Mouse (Mus musculus): ENCODE measurements around the gene Nol3. TPM values are rescaled to one million over a fixed set of nuclear protein-coding genes. Genes with fewer than 3 reads are reported as not detected.

The Nol3 gene
- polyA plus RNA-seq, 1 experiment from 2014 or later: 2.4 TPM

- 73% methylated on average over 7 of the region's 7 CpGs for WGBS
Measured at GRCm38 (mm10) chr8:105292471-105292870, 16.5 kb downstream of the Nol3 start.

GRCm38 (mm10) chr8:105293405-105293804 lies 17.5 kb downstream of the Nol3 start:
- no peak overlapping the region for H3K9ac ChIP-seq
- ATAC-seq: no peak
- H3K4me1 ChIP-seq: peaks cover 34% of the 10 kb centered on the region
- WGBS: 66% methylated on average over 19 of the region's 19 CpGs
- no peak overlapping the region for H3K4me3 ChIP-seq
- no peak overlapping the region for H3K4me2 ChIP-seq
- H3K36me3 ChIP-seq (ENCODE audit: poor library complexity, severe bottlenecking): no peaks in the 10 kb centered on the region
- H3K27me3 ChIP-seq: peaks cover 11% of the 10 kb centered on the region
- H3K27ac ChIP-seq: no peak overlapping the region
- no peaks in the 10 kb centered on the region for H3K9me3 ChIP-seq (replicated peaks)

More at GRCm38 (mm10) chr8:105292471-105292870, 16.5 kb downstream of the Nol3 start:
- no peak overlapping the region for H3K4me3 ChIP-seq
- H3K4me2 ChIP-seq: no peak overlapping the region
- no peak overlapping the region for H3K27ac ChIP-seq
- ATAC-seq: no peak
- no peak overlapping the region for H3K9ac ChIP-seq
- H3K27me3 ChIP-seq: peaks cover 11% of the 10 kb centered on the region
- H3K36me3 ChIP-seq (ENCODE audit: poor library complexity, severe bottlenecking): no peaks in the 10 kb centered on the region
- H3K4me1 ChIP-seq: peaks cover 38% of the 10 kb centered on the region
- H3K9me3 ChIP-seq (replicated peaks): no peaks in the 10 kb centered on the region

- Histone ChIP-seq H3K4me3 (no peak overlapping the region), H3K9ac (no peak overlapping the region; the same call in 1 of the 2 replicates), H3K27ac (no peak overlapping the region), H3K4me1 (peaks cover 38% of the 10 kb centered on the region), H3K36me3 (ENCODE audit: poor library complexity, severe bottlenecking) (peaks cover 11% of the 10 kb centered on the region), H3K4me2 (no peak overlapping the region), H3K9me3 (replicated peaks) (no peaks in the 10 kb centered on the region), H3K27me3 (peaks cover 11% of the 10 kb centered on the region)
- no peak for ATAC-seq
- WGBS: 61% methylated on average over 9 of the region's 9 CpGs
Measured at GRCm38 (mm10) chr8:105294776-105295175, 18.8 kb downstream of the Nol3 start.

GRCm38 (mm10) chr8:105295256-105295655 lies 19.3 kb downstream of the Nol3 start:
- WGBS: 67% methylated on average over 11 of the region's 11 CpGs
- Histone ChIP-seq H3K27ac (no peak overlapping the region), H3K4me2 (no peak overlapping the region), H3K36me3 (ENCODE audit: poor library complexity, severe bottlenecking) (peaks cover 16% of the 10 kb centered on the region), H3K27me3 (peaks cover 6% of the 10 kb centered on the region), H3K4me1 (peaks cover 35% of the 10 kb centered on the region), H3K4me3 (no peak overlapping the region), H3K9ac (no peak overlapping the region), H3K9me3 (replicated peaks) (no peaks in the 10 kb centered on the region)
- no peak for ATAC-seq

GRCm38 (mm10) chr8:105295895-105296573 lies 20.1 kb downstream of the Nol3 start, which contains the start of gene Exoc3l:
Gene Exoc3l (minus strand): TSS chr8:105296101.
- H3K27ac ChIP-seq: no peak within 1 kb of the TSS

GRCm38 (mm10) chr8:105297511-105298192 lies 21.7 kb downstream of the Nol3 start, which contains the start of gene E2f4:
Gene E2f4 (plus strand): TSS chr8:105297663.
- under 1% methylated on average over 58 of the region's 58 CpGs for WGBS
- H3K27me3 ChIP-seq: no peaks in the 10 kb centered on the region
- H3K36me3 ChIP-seq (ENCODE audit: poor library complexity, severe bottlenecking): peaks cover 40% of the 10 kb centered on the region
- peak within 1 kb of the TSS; percentile 98 for H3K4me2 ChIP-seq
- no peaks in the 10 kb centered on the region for H3K9me3 ChIP-seq (replicated peaks)
- peak within 1 kb of the TSS; percentile 40; the same call in 1 of the 2 replicates for H3K27ac ChIP-seq
- H3K4me3 ChIP-seq: peak within 1 kb of the TSS; percentile 100
- peak within 1 kb of the TSS; percentile 96 for H3K9ac ChIP-seq
- peak; percentile 94 for ATAC-seq
- H3K4me1 ChIP-seq: peaks cover 25% of the 10 kb centered on the region

More at GRCm38 (mm10) chr8:105295895-105296573, 20.1 kb downstream of the Nol3 start, which contains the start of gene Exoc3l:
- no peak for ATAC-seq
- Histone ChIP-seq H3K4me2 (peak within 1 kb of the TSS; percentile 98), H3K9me3 (replicated peaks) (no peaks in the 10 kb centered on the region), H3K27me3 (no peaks in the 10 kb centered on the region), H3K4me1 (peaks cover 27% of the 10 kb centered on the region), H3K36me3 (ENCODE audit: poor library complexity, severe bottlenecking) (peaks cover 24% of the 10 kb centered on the region), H3K9ac (peak within 1 kb of the TSS; percentile 96; the same call in 1 of the 2 replicates), H3K4me3 (peak within 1 kb of the TSS; percentile 100)
- 77% methylated on average over 11 of the region's 11 CpGs for WGBS

GRCm38 (mm10) chr8:105298351-105299252 lies 22.7 kb downstream of the Nol3 start:
- H3K36me3 ChIP-seq (ENCODE audit: poor library complexity, severe bottlenecking): peaks cover 50% of the 10 kb centered on the region

GRCm38 (mm10) chr8:105299962-105300361 lies 24.0 kb downstream of the Nol3 start:
- Histone ChIP-seq H3K4me3 (no peak overlapping the region), H3K36me3 (ENCODE audit: poor library complexity, severe bottlenecking) (peaks cover 63% of the 10 kb centered on the region), H3K27ac (no peak overlapping the region), H3K4me1 (peaks cover 29% of the 10 kb centered on the region), H3K4me2 (no peak overlapping the region), H3K9ac (no peak overlapping the region), H3K27me3 (no peaks in the 10 kb centered on the region), H3K9me3 (replicated peaks) (no peaks in the 10 kb centered on the region)
- ATAC-seq: no peak
- 93% methylated on average over 8 of the region's 8 CpGs for WGBS

More at GRCm38 (mm10) chr8:105298351-105299252, 22.7 kb downstream of the Nol3 start:
- Histone ChIP-seq H3K27ac (no peak overlapping the region), H3K4me2 (peak overlapping the region; percentile 98), H3K27me3 (no peaks in the 10 kb centered on the region), H3K9me3 (replicated peaks) (no peaks in the 10 kb centered on the region), H3K4me3 (peak overlapping the region; percentile 100), H3K9ac (peak overlapping the region; percentile 96), H3K4me1 (peaks cover 25% of the 10 kb centered on the region)
- ATAC-seq: no peak
- 68% methylated on average over 18 of the region's 18 CpGs for WGBS

- Histone ChIP-seq H3K36me3 (ENCODE audit: poor library complexity, severe bottlenecking) (peaks cover 86% of the 10 kb centered on the region), H3K4me2 (no peak overlapping the region), H3K9me3 (replicated peaks) (no peaks in the 10 kb centered on the region), H3K27me3 (no peaks in the 10 kb centered on the region), H3K4me1 (peaks cover 29% of the 10 kb centered on the region), H3K4me3 (no peak overlapping the region), H3K9ac (no peak overlapping the region), H3K27ac (no peak overlapping the region)
- 93% methylated on average over 8 of the region's 8 CpGs for WGBS
- ATAC-seq: no peak
Measured at GRCm38 (mm10) chr8:105303396-105303795, 27.5 kb downstream of the Nol3 start.

GRCm38 (mm10) chr8:105303874-105304273 lies 27.9 kb downstream of the Nol3 start:
- WGBS: 89% methylated on average over 9 of the region's 9 CpGs
- Histone ChIP-seq H3K27me3 (no peaks in the 10 kb centered on the region), H3K9me3 (replicated peaks) (no peaks in the 10 kb centered on the region), H3K36me3 (ENCODE audit: poor library complexity, severe bottlenecking) (peaks cover 88% of the 10 kb centered on the region), H3K9ac (no peak overlapping the region), H3K4me3 (no peak overlapping the region), H3K4me2 (no peak overlapping the region), H3K4me1 (peaks cover 24% of the 10 kb centered on the region), H3K27ac (no peak overlapping the region)
- ATAC-seq: no peak

GRCm38 (mm10) chr8:105304325-105305210 lies 28.6 kb downstream of the Nol3 start:
- Histone ChIP-seq H3K4me2 (no peak overlapping the region), H3K4me1 (peaks cover 19% of the 10 kb centered on the region), H3K27me3 (no peaks in the 10 kb centered on the region), H3K27ac (no peak overlapping the region), H3K9ac (no peak overlapping the region), H3K4me3 (no peak overlapping the region), H3K9me3 (replicated peaks) (no peaks in the 10 kb centered on the region), H3K36me3 (ENCODE audit: poor library complexity, severe bottlenecking) (peaks cover 88% of the 10 kb centered on the region)
- 67% methylated on average over 9 of the region's 9 CpGs for WGBS
- ATAC-seq: peak; percentile 22; the same call in 1 of the 2 replicates
